Mouse (Mus musculus) intestine, embryonic 15.5 days (tissue): ENCODE measurements around the gene Rlbp1. TPM values are rescaled to one million over a fixed set of nuclear protein-coding genes. Genes with fewer than 3 reads are reported as not detected.

ENCODE experiments used
- ATAC-seq: fragments of 200-750 bp; cut with Nextera tagmentation; 2 replicates; pipeline ENCODE4 v1.8.0; 2017; ENCODE audit warnings: moderate TSS enrichment, moderate library complexity
- H3K27ac ChIP-seq: fragments of 300-500 bp; sonication (generic); 2 replicates; pipeline ENCODE4 v1.5.1; 2015; ENCODE audit warnings: mild to moderate bottlenecking, inconsistent platforms
- H3K27me3 ChIP-seq: fragments of 300-500 bp; sonication (generic); replicated peaks from 2 replicates; pipeline ENCODE4 v1.6.1; 2015; ENCODE audit warnings: inconsistent platforms
- H3K36me3 ChIP-seq: fragments of 300-500 bp; sonication (generic); 2 replicates; pipeline ENCODE4 v1.6.1; 2015; ENCODE audit warnings: inconsistent platforms
- H3K4me1 ChIP-seq: fragments of 300-500 bp; sonication (generic); replicated peaks from 2 replicates; pipeline ENCODE4 v1.6.1; 2015; ENCODE audit warnings: inconsistent platforms
- H3K4me2 ChIP-seq: fragments of 300-500 bp; sonication (generic); replicated peaks from 2 replicates; pipeline ENCODE4 v1.6.1; 2015; ENCODE audit warnings: mild to moderate bottlenecking, inconsistent platforms
- H3K4me3 ChIP-seq: fragments of 300-500 bp; sonication (generic); replicated peaks from 2 replicates; pipeline ENCODE4 v1.5.1; 2015; ENCODE audit warnings: inconsistent platforms
- H3K9ac ChIP-seq: fragments of 300-500 bp; sonication (generic); 2 replicates; pipeline ENCODE4 v1.6.1; 2015; ENCODE audit warnings: inconsistent platforms
- H3K9me3 ChIP-seq: fragments of 300-500 bp; sonication (generic); 2 replicates; pipeline ENCODE4 v1.6.1; 2016; ENCODE audit warnings: inconsistent platforms
- WGBS: fragments of 180-500 bp; shearing (Covaris S2); methylation state at CpG from one replicate; pipeline ENCODE4 v1.1.7; 2015; 5-methylcytosine and 5-hydroxymethylcytosine counted together
- polyA plus RNA-seq: library from polyadenylated mRNA; unstranded; fragments of >200 nt; fragmentation: Nextera tagmentation; extraction: Ambion mirVana; gene quantifications from 2 replicates; pipeline ENCODE4 v1.2.1, GENCODE M21; 2015

Gene Rlbp1
- polyA plus RNA-seq, 1 experiment from 2014 or later, result 0.24 TPM

- H3K9me3 ChIP-seq, result no peaks in the 10 kb centered on the region
- peak; percentile 75 for ATAC-seq
- H3K9ac ChIP-seq, result no peak overlapping the region
- H3K36me3 ChIP-seq, result no peaks in the 10 kb centered on the region
- 31% methylated on average over 10 of the region's 10 CpGs for WGBS
- H3K27ac ChIP-seq, result no peak overlapping the region
- no peak overlapping the region for H3K4me2 ChIP-seq
- H3K4me3 ChIP-seq, result no peak overlapping the region
- H3K27me3 ChIP-seq, result no peaks in the 10 kb centered on the region
- 0 out of 2 replicates have a peak, but pooled peaks cover 4% of the 10 kb centered on the region for H3K4me1 ChIP-seq
Observed at GRCm38 (mm10) chr7:79371321-79371879, 15.4 kb downstream of the Rlbp1 start.

- Histone ChIP-seq H3K9me3 (no peaks in the 10 kb centered on the region), H3K36me3 (no peaks in the 10 kb centered on the region), H3K27ac (no peak overlapping the region), H3K4me2 (no peak overlapping the region), H3K9ac (no peak overlapping the region), H3K4me3 (no peak overlapping the region), H3K4me1 (no peaks in the 10 kb centered on the region), H3K27me3 (no peaks in the 10 kb centered on the region)
- 28% methylated on average over 4 of the region's 4 CpGs for WGBS
- ATAC-seq, result no peak
Observed at GRCm38 (mm10) chr7:79369416-79369815, 17.4 kb downstream of the Rlbp1 start.

DNA sequence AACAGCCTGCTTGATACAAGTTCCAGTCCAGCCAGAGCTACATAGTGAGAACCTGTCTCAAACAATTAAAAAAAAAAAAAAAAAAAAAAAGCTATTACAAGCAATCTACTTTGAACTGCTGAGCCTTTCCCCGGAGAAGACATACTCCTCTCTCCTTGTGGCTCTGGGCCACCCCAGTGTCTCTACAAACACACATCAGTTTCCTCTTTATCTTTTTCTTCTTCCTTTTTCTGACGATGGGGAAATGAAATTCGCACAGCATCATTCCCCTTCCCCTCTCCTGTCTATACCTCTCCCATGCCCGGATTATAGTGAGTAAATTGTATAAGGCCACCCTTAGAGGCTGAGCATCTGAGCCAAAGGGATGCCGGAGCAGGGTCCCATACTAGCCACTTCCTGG, 18.2 kb downstream of the Rlbp1 start:
- Histone ChIP-seq H3K9me3 (no peaks in the 10 kb centered on the region), H3K27me3 (no peaks in the 10 kb centered on the region), H3K9ac (no peak overlapping the region), H3K4me3 (no peak overlapping the region), H3K36me3 (no peaks in the 10 kb centered on the region), H3K4me2 (no peak overlapping the region), H3K4me1 (no peaks in the 10 kb centered on the region), H3K27ac (no peak overlapping the region)
- no peak for ATAC-seq
- WGBS, result 76% methylated on average over 5 of the region's 5 CpGs

GRCm38 (mm10) chr7:79363370-79364043, 23.3 kb downstream of the Rlbp1 start:
- ATAC-seq, result no peak
- Histone ChIP-seq H3K9me3 (no peaks in the 10 kb centered on the region), H3K36me3 (peaks cover 12% of the 10 kb centered on the region; the same call in 1 of the 2 replicates), H3K27ac (no peak overlapping the region), H3K27me3 (no peaks in the 10 kb centered on the region), H3K4me2 (no peak overlapping the region), H3K4me1 (no peaks in the 10 kb centered on the region), H3K9ac (no peak overlapping the region), H3K4me3 (no peak overlapping the region)
- WGBS, result 62% methylated on average over 8 of the region's 8 CpGs

- H3K4me1 ChIP-seq, result no peaks in the 10 kb centered on the region
- no peak overlapping the region for H3K9ac ChIP-seq
- no peak overlapping the region for H3K27ac ChIP-seq
- no peaks in the 10 kb centered on the region for H3K9me3 ChIP-seq
- no peak overlapping the region for H3K4me2 ChIP-seq
- H3K4me3 ChIP-seq, result no peak overlapping the region
- 90% methylated on average over 7 of the region's 7 CpGs for WGBS
- ATAC-seq, result no peak
- no peaks in the 10 kb centered on the region for H3K27me3 ChIP-seq
- H3K36me3 ChIP-seq, result peaks cover 14% of the 10 kb centered on the region
Observed at GRCm38 (mm10) chr7:79362830-79363229, 24.0 kb downstream of the Rlbp1 start.

DNA sequence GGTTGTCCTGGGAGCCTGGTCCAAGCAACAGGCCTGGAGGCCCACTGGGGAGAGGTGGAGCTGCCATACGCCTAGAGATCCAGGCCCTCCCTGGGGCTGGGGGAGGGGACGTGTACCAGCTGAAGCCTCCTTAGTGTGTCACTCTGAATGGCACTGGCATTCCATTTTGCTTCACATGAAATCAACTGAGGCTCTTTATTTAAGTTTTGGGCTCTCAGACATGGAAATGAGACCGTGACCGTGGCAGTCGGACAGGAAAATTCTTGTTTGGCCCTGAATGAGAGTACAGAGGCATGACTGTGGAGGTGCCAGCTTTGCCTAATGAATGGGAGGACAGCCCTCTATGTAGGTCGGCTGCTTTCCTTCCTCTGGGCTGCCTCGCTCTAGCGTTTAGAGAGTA, 24.6 kb downstream of the Rlbp1 start:
- H3K4me2 ChIP-seq, result no peak overlapping the region
- no peak overlapping the region for H3K4me3 ChIP-seq
- 75% methylated on average over 8 of the region's 8 CpGs for WGBS
- no peaks in the 10 kb centered on the region for H3K27me3 ChIP-seq
- H3K9ac ChIP-seq, result no peak overlapping the region
- no peak for ATAC-seq
- no peak overlapping the region for H3K27ac ChIP-seq
- no peaks in the 10 kb centered on the region for H3K9me3 ChIP-seq
- H3K36me3 ChIP-seq, result peaks cover 16% of the 10 kb centered on the region
- no peaks in the 10 kb centered on the region for H3K4me1 ChIP-seq

- no peak overlapping the region for H3K27ac ChIP-seq
- H3K4me2 ChIP-seq, result no peak overlapping the region
- no peaks in the 10 kb centered on the region for H3K4me1 ChIP-seq
- H3K9me3 ChIP-seq, result no peaks in the 10 kb centered on the region
- H3K9ac ChIP-seq, result no peak overlapping the region
- H3K27me3 ChIP-seq, result no peaks in the 10 kb centered on the region
- no peak for ATAC-seq
- 70% methylated on average over 11 of the region's 11 CpGs for WGBS
- peaks cover 31% of the 10 kb centered on the region for H3K36me3 ChIP-seq
- no peak overlapping the region for H3K4me3 ChIP-seq
Observed at GRCm38 (mm10) chr7:79360056-79360455, 26.8 kb downstream of the Rlbp1 start.

DNA sequence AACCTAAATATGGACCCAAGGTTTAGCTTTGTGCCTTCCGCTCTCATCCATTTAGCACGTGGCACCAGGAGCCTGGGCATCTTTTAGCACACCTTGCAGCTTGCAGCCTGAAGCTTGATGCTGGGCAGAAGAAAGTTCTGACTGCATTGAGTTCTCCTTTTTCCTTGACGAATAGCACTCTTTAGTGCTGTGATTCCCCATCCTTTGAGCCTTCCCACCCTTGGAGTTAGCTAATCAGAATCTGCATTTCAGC, 27.7 kb downstream of the Rlbp1 start:
- ATAC-seq, result no peak
- no peak overlapping the region for H3K4me3 ChIP-seq
- WGBS, result 81% methylated on average over 3 of the region's 3 CpGs
- H3K9ac ChIP-seq, result no peak overlapping the region
- no peaks in the 10 kb centered on the region for H3K27me3 ChIP-seq
- H3K4me1 ChIP-seq, result no peaks in the 10 kb centered on the region
- no peaks in the 10 kb centered on the region for H3K9me3 ChIP-seq
- peaks cover 31% of the 10 kb centered on the region for H3K36me3 ChIP-seq
- no peak overlapping the region for H3K27ac ChIP-seq
- no peak overlapping the region for H3K4me2 ChIP-seq

GRCm38 (mm10) chr7:79358350-79359182, 28.3 kb downstream of the Rlbp1 start:
- no peaks in the 10 kb centered on the region for H3K27me3 ChIP-seq
- no peaks in the 10 kb centered on the region for H3K9me3 ChIP-seq
- no peak overlapping the region for H3K4me3 ChIP-seq
- no peak overlapping the region for H3K27ac ChIP-seq
- peaks cover 34% of the 10 kb centered on the region for H3K36me3 ChIP-seq
- 57% methylated on average over 15 of the region's 15 CpGs for WGBS
- no peak overlapping the region for H3K4me2 ChIP-seq
- H3K9ac ChIP-seq, result no peak overlapping the region
- H3K4me1 ChIP-seq, result no peaks in the 10 kb centered on the region
- no peak for ATAC-seq

DNA sequence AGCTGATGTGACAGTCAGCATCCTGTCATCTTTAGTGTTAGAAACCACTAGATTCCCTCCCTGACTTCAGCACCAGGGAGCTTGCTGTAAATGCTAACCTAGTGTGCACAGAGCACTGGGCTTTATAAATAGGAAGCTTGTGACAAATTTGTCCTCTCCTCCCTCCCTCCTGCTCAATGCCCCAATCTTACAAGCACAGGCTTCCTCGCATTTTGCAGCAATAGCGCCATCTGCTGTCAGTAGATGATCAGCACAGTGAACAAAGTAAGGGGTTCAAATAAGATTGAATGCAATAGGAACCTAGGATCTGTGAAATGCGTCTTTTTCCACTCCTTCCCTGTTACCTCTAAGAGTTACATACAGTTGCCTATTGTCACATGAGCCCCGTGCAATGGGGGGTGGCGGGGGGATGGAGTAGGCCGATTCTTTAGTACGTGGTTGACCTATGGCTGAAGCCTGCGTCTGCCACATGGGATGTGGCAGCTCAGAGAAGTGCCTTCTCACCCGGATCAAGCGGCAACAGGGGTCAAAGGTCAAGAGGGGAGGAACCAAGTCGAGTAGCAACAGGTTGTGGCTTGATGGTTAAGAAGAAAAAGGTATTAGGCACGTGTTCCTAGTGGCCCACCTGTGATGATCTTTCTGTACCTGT, 37.0 kb downstream of the Rlbp1 start:
- Histone ChIP-seq H3K27me3 (no peaks in the 10 kb centered on the region), H3K9me3 (no peaks in the 10 kb centered on the region), H3K4me2 (no peak overlapping the region), H3K36me3 (peaks cover 25% of the 10 kb centered on the region), H3K4me3 (no peak overlapping the region), H3K4me1 (no peaks in the 10 kb centered on the region), H3K27ac (no peak overlapping the region), H3K9ac (no peak overlapping the region)
- 42% methylated on average over 12 of the region's 12 CpGs for WGBS
- peak; percentile 53 for ATAC-seq

GRCm38 (mm10) chr7:79348816-79349215, 38.0 kb downstream of the Rlbp1 start:
- Histone ChIP-seq H3K27me3 (no peaks in the 10 kb centered on the region), H3K4me1 (no peaks in the 10 kb centered on the region), H3K36me3 (peaks cover 24% of the 10 kb centered on the region), H3K4me2 (no peak overlapping the region), H3K4me3 (no peak overlapping the region), H3K27ac (no peak overlapping the region), H3K9me3 (no peaks in the 10 kb centered on the region), H3K9ac (no peak overlapping the region)
- 87% methylated on average over 8 of the region's 8 CpGs for WGBS
- no peak for ATAC-seq

DNA sequence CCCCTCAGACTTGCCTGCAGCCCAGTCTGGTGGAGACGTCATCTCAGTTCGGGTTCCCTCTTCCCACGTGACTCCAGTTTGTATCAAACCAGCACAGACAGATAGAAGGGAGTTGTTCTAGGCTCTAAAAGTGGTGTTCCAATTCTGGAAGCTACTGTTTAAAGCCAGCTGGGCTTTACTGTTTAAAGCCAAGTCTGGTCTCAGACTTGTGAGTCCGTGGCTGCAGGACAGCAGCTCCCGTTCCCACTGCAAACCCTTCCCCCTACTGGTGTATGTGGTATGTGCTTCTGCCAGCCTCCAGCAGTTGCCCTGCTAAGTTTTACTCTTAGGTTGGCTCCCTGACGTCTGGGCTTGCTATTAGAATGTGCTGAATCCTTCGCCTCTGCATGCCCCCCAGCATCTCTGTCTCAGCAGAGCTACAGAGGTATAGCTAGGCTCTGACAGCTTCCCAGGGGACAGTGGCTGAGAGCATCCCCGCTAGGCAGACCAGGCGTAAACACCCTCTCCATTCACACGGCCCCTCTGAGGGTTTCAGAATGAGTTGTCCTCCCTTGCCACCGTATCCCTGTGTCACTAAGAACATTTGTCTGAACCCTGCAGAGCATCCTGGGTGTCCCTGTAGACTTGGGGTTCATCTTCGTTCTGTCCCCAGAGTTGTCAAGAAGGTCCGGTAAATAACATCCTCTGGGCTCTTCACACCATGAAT, 39.6 kb downstream of the Rlbp1 start:
- H3K4me2 ChIP-seq, result no peak overlapping the region
- no peak overlapping the region for H3K9ac ChIP-seq
- WGBS, result 78% methylated on average over 13 of the region's 13 CpGs
- H3K4me3 ChIP-seq, result no peak overlapping the region
- H3K36me3 ChIP-seq, result peaks cover 22% of the 10 kb centered on the region
- no peaks in the 10 kb centered on the region for H3K4me1 ChIP-seq
- H3K27me3 ChIP-seq, result no peaks in the 10 kb centered on the region
- no peaks in the 10 kb centered on the region for H3K9me3 ChIP-seq
- no peak overlapping the region for H3K27ac ChIP-seq
- no peak for ATAC-seq
